28 mouse cellular contexts compared by ENCODE assay signal in genomic region chr14:33471331-33471730, GRCm38 (mm10). TPM values are rescaled to one million over a fixed set of nuclear protein-coding genes. Genes with fewer than 3 reads are reported as not detected.
"Had no signal": no experiment of that assay in that cellular context is flagged by ENCODE, and none has a peak within 500 bp of the region (broad histone marks: within the 10 kb centered on the region; RNA-seq: fewer than 3 reads in every experiment).

Frmpd2 (plus strand) TSS chr14:33471696.

- H3K4me2 ChIP-seq: intestine, embryonic 15.5 days; limb, embryonic 12.5 days; limb, embryonic 15.5 days; liver, embryonic 11.5 days; lung, embryonic 15.5 days; midbrain, embryonic 11.5 days; neural tube, embryonic 12.5 days; neural tube, embryonic 15.5 days had no signal

- H3K36me3 ChIP-seq: intestine, embryonic 15.5 days; limb, embryonic 12.5 days; limb, embryonic 15.5 days; lung, embryonic 15.5 days; neural tube, embryonic 12.5 days; neural tube, embryonic 15.5 days had no signal

- ATAC-seq: intestine, embryonic 15.5 days; liver, postnatal 0 days had no signal

- H3K4me3 ChIP-seq: intestine, embryonic 15.5 days; layer of hippocampus, adult 2 months; left cerebral cortex, adult 2 months; limb, embryonic 12.5 days; limb, embryonic 15.5 days; lung, embryonic 15.5 days; neural tube, embryonic 12.5 days; neural tube, embryonic 15.5 days had no signal

- H3K4me1 ChIP-seq: intestine, embryonic 15.5 days; lung, embryonic 15.5 days; neural tube, embryonic 12.5 days had no signal

- H3K27ac ChIP-seq: intestine, embryonic 15.5 days; kidney, postnatal 0 days; layer of hippocampus, adult 2 months; left cerebral cortex, adult 2 months; limb, embryonic 12.5 days; limb, embryonic 15.5 days; liver, embryonic 14.5 days; lung, embryonic 15.5 days; neural tube, embryonic 12.5 days; neural tube, embryonic 15.5 days; stomach, postnatal 0 days had no signal

- DNase-seq: kidney, adult 18-20 months; kidney, postnatal 25 days; layer of hippocampus, adult 9-11 months; layer of hippocampus, postnatal 36 days; left cerebral cortex, postnatal 4 days; liver, postnatal 0 days; lung, postnatal 10 days; lung, postnatal 4 days; midbrain, embryonic 14.5 days; right cerebral cortex, postnatal 4 days; thymus, adult 2 months; thymus, postnatal 14 days; thymus, postnatal 4 days had no signal

- H3K9ac ChIP-seq: intestine, embryonic 15.5 days; limb, embryonic 12.5 days; limb, embryonic 15.5 days; liver, embryonic 14.5 days; liver, postnatal 0 days; lung, embryonic 15.5 days; neural tube, embryonic 12.5 days; neural tube, embryonic 15.5 days had no signal

- H3K9me3 ChIP-seq: intestine, embryonic 15.5 days; limb, embryonic 12.5 days; limb, embryonic 15.5 days; lung, embryonic 15.5 days; neural tube, embryonic 12.5 days; neural tube, embryonic 15.5 days had no signal

- H3K27me3 ChIP-seq: intestine, embryonic 15.5 days; limb, embryonic 12.5 days; limb, embryonic 15.5 days; lung, embryonic 15.5 days; neural tube, embryonic 12.5 days; neural tube, embryonic 15.5 days had no signal

RNA-seq across cellular contexts. Expression of gene Frmpd2, which starts in this region (rescaled TPM):
- polyA plus RNA-seq: intestine, embryonic 15.5 days; kidney, embryonic 14.5 days; kidney, postnatal 0 days; large intestine, adult 2 months; limb, embryonic 12.5 days; limb, embryonic 15.5 days; liver, embryonic 11.5 days; liver, embryonic 14.5 days; liver, postnatal 0 days; neural tube, embryonic 12.5 days; neural tube, embryonic 15.5 days; stomach, postnatal 0 days had no signal
